Mouse (Mus musculus): ENCODE measurements around the gene Mfsd12. TPM values are rescaled to one million over a fixed set of nuclear protein-coding genes. Genes with fewer than 3 reads are reported as not detected.

Mfsd12 gene
- total and polyA plus RNA-seq, 3 experiments, result 5.2 to 9.5 (median 7.4) TPM

DNA sequence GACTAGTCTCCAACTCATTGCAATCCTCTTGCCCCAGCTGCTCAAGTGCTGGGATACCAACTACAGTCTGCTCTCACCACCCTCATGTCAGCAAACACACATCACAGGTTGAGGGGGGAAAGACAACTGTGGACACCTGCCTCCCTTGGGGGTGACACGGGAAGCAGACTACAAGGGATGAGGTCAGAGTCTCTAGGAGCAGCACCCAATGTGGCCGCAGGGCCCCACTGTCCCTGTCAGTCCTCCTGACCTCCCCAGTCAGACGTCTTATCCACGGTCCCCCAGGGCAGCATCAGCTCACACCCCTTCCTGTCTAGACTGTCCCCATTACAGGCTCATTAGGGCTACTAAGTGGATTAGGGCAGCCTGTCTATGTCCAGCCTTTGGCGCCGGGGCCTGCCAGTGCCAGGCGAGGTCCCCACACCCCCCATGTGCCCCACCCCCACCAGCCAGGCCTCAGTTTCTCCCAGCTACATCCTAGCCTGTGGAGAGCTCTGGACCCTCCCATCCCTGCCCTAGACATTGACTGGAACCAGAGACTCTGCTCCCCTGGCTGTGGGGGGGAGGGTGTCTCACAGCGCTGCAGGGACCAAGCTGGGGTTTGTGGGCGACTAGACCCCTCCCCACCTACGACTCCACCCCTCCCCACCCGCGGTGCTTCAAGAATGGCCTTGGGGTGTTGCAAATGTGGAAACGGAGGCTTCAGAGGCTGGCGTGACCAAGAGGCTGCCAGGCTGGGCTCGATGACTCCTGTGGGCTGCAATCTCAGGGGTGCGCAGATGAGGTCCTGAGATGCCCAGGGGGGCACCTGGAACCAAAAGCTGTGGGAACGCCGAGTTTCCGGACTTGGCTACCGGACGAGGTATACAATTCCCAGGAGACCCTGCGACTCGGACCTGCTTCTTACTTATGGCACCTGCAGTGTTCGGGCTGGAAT lies 49.5 kb downstream of the Mfsd12 start:
- H3K4me1 ChIP-seq (ENCODE audit: control insufficient read depth in 1 of 2, insufficient read depth in 2 of 2), result peaks cover 43 to 68% of the 10 kb centered on the region in 2 experiments
- H3K79me2 ChIP-seq (replicated peaks; ENCODE audit: control insufficient read depth, extremely low read depth, insufficient read depth, poor library complexity, severe bottlenecking), result no peaks in the 10 kb centered on the region
- H3K27ac ChIP-seq (ENCODE audit: insufficient read depth, low read depth), result peak overlapping the region; percentile 59
- TF ChIP-seq ZC3H11A (IDR thresholded peaks at IDR 0.05; ENCODE audit: low read depth, low read length) (no peak), MAZ (IDR thresholded peaks at IDR 0.05; ENCODE audit: low read depth, low read length) (no peak), MXI1 (IDR thresholded peaks at IDR 0.05; ENCODE audit: low read depth, low read length) (no peak), RCOR1 (conservative IDR thresholded peaks at IDR 0.05; ENCODE audit: low read depth, low read length) (no peak), CHD1 (IDR thresholded peaks at IDR 0.05; ENCODE audit: low read depth, low read length) (no peak), RAD21 (IDR thresholded peaks at IDR 0.05; ENCODE audit: low read depth, low read length) (no peak), ZNF384 (IDR thresholded peaks at IDR 0.05; ENCODE audit: low read depth, low read length) (no peak), TBP (conservative IDR thresholded peaks at IDR 0.05; ENCODE audit: low read depth, low read length) (no peak), MYC (IDR thresholded peaks at IDR 0.05; ENCODE audit: low read depth, low read length) (no peak), EP300 (IDR thresholded peaks at IDR 0.05; ENCODE audit: low read length) (no peak), PAX5 (IDR thresholded peaks at IDR 0.05; ENCODE audit: low read length) (no peak), E2F4 (IDR thresholded peaks at IDR 0.05; ENCODE audit: insufficient replicate concordance, low read depth, low read length) (no peak), KAT2A (IDR thresholded peaks at IDR 0.05; ENCODE audit: insufficient replicate concordance, low read length) (no peak)
- DNase-seq (ENCODE audit: extremely low read depth), result no peak
- H3K4me2 ChIP-seq (ENCODE audit: insufficient read depth, low read depth, poor library complexity, severe bottlenecking), result no peak overlapping the region
- no peak overlapping the region for H3K4me3 ChIP-seq (replicated peaks in 1 of 3; ENCODE audit: low read depth in 2 of 3, low read length in 2 of 3, poor library complexity in 1 of 3)
- H3K36me3 ChIP-seq (replicated peaks in 1 of 2; ENCODE audit: control insufficient read depth in 1 of 2, insufficient read depth in 1 of 2, low read length in 1 of 2), result peaks cover 53 to 59% of the 10 kb centered on the region in 2 experiments
- H3K9me3 ChIP-seq (replicated peaks; ENCODE audit: low read length), result no peaks in the 10 kb centered on the region
- dilution Hi-C loops (cut with MboI; ENCODE audit: extremely low pct_ligation_motif_present, extremely low pct_unique_long_range_greater_than_20kb, low sequenced_read_pairs), result no loop called here
- in situ Hi-C loops (cut with MboI; ENCODE audit: low pct_ligation_motif_present, low pct_unique_long_range_greater_than_20kb, low sequenced_read_pairs), result loop anchor here (5.0 kb wide), 1 partner anchor 36 kb away; no protein-coding TSS in a partner anchor
- H3K27me3 ChIP-seq (replicated peaks), result no peaks in the 10 kb centered on the region
- no peak overlapping the region for H3K9ac ChIP-seq (ENCODE audit: insufficient read depth, low read depth)

GRCm38 (mm10) chr10:81407539-81408423 lies 50.5 kb downstream of the Mfsd12 start:
- Histone ChIP-seq H3K4me2 (ENCODE audit: insufficient read depth, low read depth, poor library complexity, severe bottlenecking) (no peak overlapping the region), H3K27ac (ENCODE audit: insufficient read depth, low read depth) (no peak overlapping the region), H3K4me3 (replicated peaks in 1 of 3; ENCODE audit: low read depth in 2 of 3, low read length in 2 of 3, poor library complexity in 1 of 3) (no peak overlapping the region), H3K36me3 (replicated peaks in 1 of 2; ENCODE audit: control insufficient read depth in 1 of 2, insufficient read depth in 1 of 2, low read length in 1 of 2) (peaks cover 47 to 60% of the 10 kb centered on the region in 2 experiments), H3K4me1 (ENCODE audit: control insufficient read depth in 1 of 2, insufficient read depth in 2 of 2) (peaks cover 53 to 74% of the 10 kb centered on the region in 2 experiments), H3K9ac (ENCODE audit: insufficient read depth, low read depth) (no peak overlapping the region), H3K79me2 (replicated peaks; ENCODE audit: control insufficient read depth, extremely low read depth, insufficient read depth, poor library complexity, severe bottlenecking) (no peaks in the 10 kb centered on the region), H3K27me3 (replicated peaks) (no peaks in the 10 kb centered on the region), H3K9me3 (replicated peaks; ENCODE audit: low read length) (no peaks in the 10 kb centered on the region)
- dilution Hi-C loops (cut with MboI; ENCODE audit: extremely low pct_ligation_motif_present, extremely low pct_unique_long_range_greater_than_20kb, low sequenced_read_pairs) (no loop called here), in situ Hi-C loops (cut with MboI; ENCODE audit: low pct_ligation_motif_present, low pct_unique_long_range_greater_than_20kb, low sequenced_read_pairs) (loop anchor here (5.0 kb wide), 1 partner anchor 35 kb away; no protein-coding TSS in a partner anchor)
- DNase-seq (ENCODE audit: extremely low read depth), result peak; percentile 71
- no peak for TF ChIP-seq JUND (conservative IDR thresholded peaks at IDR 0.05; ENCODE audit: low read depth, low read length)
- TF ChIP-seq ZMIZ1 (IDR thresholded peaks at IDR 0.05; ENCODE audit: low read depth, low read length), result no peak
- TF ChIP-seq BHLHE40 (IDR thresholded peaks at IDR 0.05; ENCODE audit: low read depth, low read length), result no peak
- no peak for TF ChIP-seq GABPA (IDR thresholded peaks at IDR 0.05; ENCODE audit: insufficient replicate concordance, low read depth, low read length)
- TF ChIP-seq POLR2AphosphoS2 (IDR thresholded peaks at IDR 0.05; ENCODE audit: low read depth, low read length), result no peak
- TF ChIP-seq RCOR1 (conservative IDR thresholded peaks at IDR 0.05; ENCODE audit: low read depth, low read length), result no peak
- TF ChIP-seq USF1 (IDR thresholded peaks at IDR 0.05; ENCODE audit: low read depth, low read length), result no peak
- no peak for TF ChIP-seq MAX (IDR thresholded peaks at IDR 0.05; ENCODE audit: low read length)
- TF ChIP-seq KAT2A (IDR thresholded peaks at IDR 0.05; ENCODE audit: insufficient replicate concordance, low read length), result no peak
- TF ChIP-seq POLR2A (IDR thresholded peaks at IDR 0.05; ENCODE audit: low read depth, low read length), result no peak
- TF ChIP-seq SIN3A (IDR thresholded peaks at IDR 0.05; ENCODE audit: low read length), result no peak
- TF ChIP-seq MAFK (IDR thresholded peaks at IDR 0.05; ENCODE audit: insufficient replicate concordance, low read length), result no peak
- TF ChIP-seq NELFE (IDR thresholded peaks at IDR 0.05; ENCODE audit: low read depth, low read length), result no peak
- no peak for TF ChIP-seq TBP (conservative IDR thresholded peaks at IDR 0.05; ENCODE audit: low read depth, low read length)
- TF ChIP-seq ZC3H11A (IDR thresholded peaks at IDR 0.05; ENCODE audit: low read depth, low read length), result no peak
